Mouse (Mus musculus) olfactory bulb, adult 2 months (tissue): Measurements from ENCODE around the gene Stard9.

ENCODE experiments used
- CTCF ChIP-seq: fragments of 200-500 bp; IDR thresholded peaks from 2 replicates; pipeline ENCODE4 v1.5.1; 2012; ENCODE audit warnings: low read depth, mild to moderate bottlenecking, low read length, moderate library complexity; ENCODE audit not compliant: insufficient read depth
- POLR2A ChIP-seq: fragments of 200-500 bp; IDR thresholded peaks from 2 replicates; pipeline ENCODE4 v1.6.1; 2012; ENCODE audit warnings: mild to moderate bottlenecking, low read depth, low read length, moderate library complexity; ENCODE audit not compliant: insufficient read depth

DNA sequence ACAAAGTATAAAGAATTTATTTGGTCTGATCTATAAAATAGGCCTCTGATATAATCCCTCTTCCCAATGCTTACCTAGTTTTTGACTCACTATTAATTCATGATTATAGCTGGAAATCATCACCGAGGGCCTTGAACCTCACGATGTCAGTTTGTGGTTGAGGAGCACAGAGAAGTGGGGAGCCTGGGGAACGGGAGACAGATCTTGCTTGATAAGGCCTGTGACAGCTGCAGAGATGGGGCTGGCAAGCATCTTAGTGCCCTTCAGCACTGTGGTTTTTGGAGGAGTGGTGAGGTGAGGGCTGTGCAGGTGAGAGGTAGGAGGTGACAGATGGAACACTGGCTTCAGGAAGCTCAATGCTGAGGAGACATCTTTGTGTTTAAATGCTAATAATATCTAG, 81.2 kb downstream of the Stard9 start:
- TF ChIP-seq CTCF (no peak), POLR2A (no peak)
